Mouse (Mus musculus) brain, embryonic 14.5 days (tissue): Measurements from ENCODE around the gene Hist1h1t.

Source experiments
- CTCF ChIP-seq: fragments of 200-500 bp; IDR thresholded peaks from 2 replicates; pipeline ENCODE4 v1.5.1; 2012; ENCODE audit warnings: inconsistent platforms, mild to moderate bottlenecking, moderate library complexity, borderline replicate concordance; ENCODE audit not compliant: insufficient read depth, insufficient read length; ENCODE audit errors: extremely low read depth
- POLR2A ChIP-seq: fragments of 200-500 bp; IDR thresholded peaks from 2 replicates; pipeline ENCODE4 v1.6.1; 2012; ENCODE audit warnings: mild to moderate bottlenecking, inconsistent platforms, borderline replicate concordance; ENCODE audit not compliant: poor library complexity, insufficient read depth, insufficient read length, severe bottlenecking; ENCODE audit errors: extremely low read depth

DNA sequence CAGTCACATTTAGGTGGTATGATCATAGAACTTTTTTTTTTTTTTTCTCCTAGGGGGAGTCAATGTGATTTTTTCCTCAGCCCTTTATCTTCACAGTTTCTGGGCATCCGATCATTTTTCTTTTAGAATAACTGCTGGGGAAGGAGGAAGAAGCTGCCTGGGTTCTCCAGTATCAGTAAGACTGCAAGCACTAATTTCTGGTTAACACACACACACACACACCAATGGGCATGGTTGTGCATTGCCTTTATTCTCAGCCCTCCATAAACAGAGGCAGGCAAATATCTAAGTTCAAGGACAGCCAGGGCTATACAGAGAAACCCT is 13.0 kb upstream of the Hist1h1t start:
- TF ChIP-seq CTCF (no peak), POLR2A (no peak)
